Mouse (Mus musculus) megakaryocyte, embryonic 14.5 days (primary cell): ENCODE data around the gene Plch2.

Source experiments
- FLI1 ChIP-seq: IDR thresholded peaks from 2 replicates; pipeline ENCODE4 v1.6.1; 2012; ENCODE audit warnings: low read length, inconsistent platforms, mixed read lengths
- GATA1 ChIP-seq: IDR thresholded peaks from 3 replicates; pipeline ENCODE4 v1.6.1; 2012; ENCODE audit warnings: mixed read lengths, low read length, inconsistent platforms, borderline replicate concordance

- no peak for TF ChIP-seq GATA1
- no peak for TF ChIP-seq FLI1
Measured at GRCm38 (mm10) chr4:154986750-154987149, 69.8 kb downstream of the Plch2 start.
